In genomic region chr17:80165741-80166140, GRCm38 (mm10) we compare ENCODE assay signal across 8 mouse cellular contexts. TPM values are rescaled to one million over a fixed set of nuclear protein-coding genes. Genes with fewer than 3 reads are reported as not detected.
DNase-seq lines count a peak whose midpoint lies in the region; ATAC-seq and TF ChIP-seq lines count a peak whose summit lies in the region.

No protein-coding gene starts in this region.

- no peak; the same call in 1 of the 2 replicates for TF ChIP-seq CTCF in stomach, postnatal 0 days (IDR thresholded peaks at IDR 0.05; ENCODE audit: low read depth)

- peak; percentile 30 for DNase-seq in kidney, postnatal 14 days
- no peak for DNase-seq in kidney, adult 11 months
- peak; percentile 83 to 90 for DNase-seq in cerebellum, postnatal 10 days
- peak; percentile 78 to 92 for DNase-seq in left cerebral cortex, postnatal 14 days (ENCODE audit: low spot score in 2 of 2)
- no peak for DNase-seq in stomach, postnatal 0 days (ENCODE audit: low spot score)
- DNase-seq in yolk sac, embryonic 10.5 days (ENCODE audit: low spot score) = no peak
- DNase-seq in T-cell, adult 2 months (ENCODE audit: low spot score) = no peak

- H3K4me3 ChIP-seq in heart, embryonic 15.5 days = no peak overlapping the region
- no peak overlapping the region for H3K4me3 ChIP-seq in stomach, postnatal 0 days (ENCODE audit: low read depth, low read length)

- TF ChIP-seq EP300 in stomach, postnatal 0 days (optimal IDR thresholded peaks at IDR 0.05) = no peak

- WGBS in heart, embryonic 15.5 days = 22% methylated on average over 6 of the region's 6 CpGs
- WGBS in stomach, postnatal 0 days = 25% methylated on average over 6 of the region's 6 CpGs

- peaks cover 37% of the 10 kb centered on the region for H3K4me1 ChIP-seq in heart, embryonic 15.5 days (replicated peaks)
- peaks cover 3% of the 10 kb centered on the region; the same call in 1 of the 2 replicates for H3K4me1 ChIP-seq in stomach, postnatal 0 days (replicated peaks; ENCODE audit: control insufficient read depth, insufficient read depth)

- no peaks in the 10 kb centered on the region for H3K9me3 ChIP-seq in heart, embryonic 15.5 days (replicated peaks)
- no peaks in the 10 kb centered on the region for H3K9me3 ChIP-seq in stomach, postnatal 0 days (ENCODE audit: control insufficient read depth, low read length)

- peak overlapping the region; percentile 60 for H3K27ac ChIP-seq in heart, embryonic 15.5 days
- H3K27ac ChIP-seq in stomach, postnatal 0 days (replicated peaks) = peak overlapping the region; percentile 56; the same call in 1 of the 2 replicates

- no peaks in the 10 kb centered on the region for H3K27me3 ChIP-seq in heart, embryonic 15.5 days
- no peaks in the 10 kb centered on the region for H3K27me3 ChIP-seq in stomach, postnatal 0 days (ENCODE audit: control insufficient read depth, insufficient read depth, low read length)

- no peaks in the 10 kb centered on the region for H3K36me3 ChIP-seq in heart, embryonic 15.5 days
- H3K36me3 ChIP-seq in stomach, postnatal 0 days (ENCODE audit: control insufficient read depth, insufficient read depth, low read length) = no peaks in the 10 kb centered on the region

- ATAC-seq in heart, embryonic 15.5 days (replicated peaks; ENCODE audit: insufficient number of reproducible peaks, insufficient read depth, low FRiP score, low read depth) = peak; percentile 49
- ATAC-seq in stomach, postnatal 0 days (ENCODE audit: low FRiP score, low TSS enrichment) = peak; percentile 71; the same call in 1 of the 2 replicates

- H3K4me2 ChIP-seq in heart, embryonic 15.5 days = no peak overlapping the region
- no peak overlapping the region for H3K4me2 ChIP-seq in stomach, postnatal 0 days (replicated peaks; ENCODE audit: low read depth)

- H3K9ac ChIP-seq in heart, embryonic 15.5 days = no peak overlapping the region
- H3K9ac ChIP-seq in stomach, postnatal 0 days (ENCODE audit: low read length) = no peak overlapping the region

- intact Hi-C loops in left cerebral cortex, postnatal 14 days (cut with DNase I) = loop anchor here (2.0 to 5.0 kb wide), 2 partner anchors 81 to 103 kb away; partner anchors contain the start of gene Hnrnpll

RNA-seq across cellular contexts. Expression of gene Galm, which starts 38.5 kb away (rescaled TPM):
- polyA plus RNA-seq in heart, embryonic 15.5 days (2015; fragmentation: Nextera tagmentation; extraction: Ambion mirVana) = 13.0 and 13.4 TPM in 2 replicates
- total RNA-seq in left cerebral cortex, postnatal 14 days (2021) = 1 to 10 TPM; 2.1 to 2.5 TPM
- polyA plus RNA-seq in stomach, postnatal 0 days (2015; fragmentation: Nextera tagmentation; extraction: Ambion mirVana) = 31.6 and 34.3 TPM in 2 replicates

RNA-seq across cellular contexts. Expression of gene Srsf7, which starts 41.4 kb away (rescaled TPM):
- 252 and 294 TPM in 2 replicates for polyA plus RNA-seq in heart, embryonic 15.5 days (2015; fragmentation: Nextera tagmentation; extraction: Ambion mirVana)
- total RNA-seq in left cerebral cortex, postnatal 14 days (2021) = 100 to 1,000 TPM in 1 of 2 experiments, 10 to 100 TPM in 1; 99.9 to 110 TPM
- polyA plus RNA-seq in stomach, postnatal 0 days (2015; fragmentation: Nextera tagmentation; extraction: Ambion mirVana) = 208 and 212 TPM in 2 replicates

RNA-seq across cellular contexts. Expression of gene Ttc39d, which starts 41.5 kb away (rescaled TPM):
- polyA plus RNA-seq in heart, embryonic 15.5 days (2015; fragmentation: Nextera tagmentation; extraction: Ambion mirVana) = 0.10 TPM in 1 of 2 replicates, not detected in the other
- under 1 TPM; 0.29 to 0.32 TPM for total RNA-seq in left cerebral cortex, postnatal 14 days (2021)
- 0.05 TPM in 2 replicates for polyA plus RNA-seq in stomach, postnatal 0 days (2015; fragmentation: Nextera tagmentation; extraction: Ambion mirVana)

RNA-seq across cellular contexts. Expression of gene Gemin6, which starts 58.5 kb away (rescaled TPM):
- 24.2 and 26.0 TPM in 2 replicates for polyA plus RNA-seq in heart, embryonic 15.5 days (2015; fragmentation: Nextera tagmentation; extraction: Ambion mirVana)
- 1 to 10 TPM; 4.6 to 4.9 TPM for total RNA-seq in left cerebral cortex, postnatal 14 days (2021)
- 15.2 and 17.8 TPM in 2 replicates for polyA plus RNA-seq in stomach, postnatal 0 days (2015; fragmentation: Nextera tagmentation; extraction: Ambion mirVana)

Comparison
In these comparisons a context has a peak if more than half of its experiments do, and no peak if none do; other contexts are left out.
1. DNase-seq: peak in kidney, postnatal 14 days (single experiment), cerebellum, postnatal 10 days (2 of 2) and left cerebral cortex, postnatal 14 days (2 of 2); none in kidney, adult 11 months (single experiment), stomach, postnatal 0 days (single experiment), yolk sac, embryonic 10.5 days (single experiment) and T-cell, adult 2 months (single experiment).